Mouse (Mus musculus) cerebellum, adult 11 months (tissue): ENCODE data around the gene Cyb5r1.

Experiments
- DNase-seq: peaks from one replicate; pipeline ENCODE4 v3.0.0; 2022

The Cyb5r1 gene

DNA sequence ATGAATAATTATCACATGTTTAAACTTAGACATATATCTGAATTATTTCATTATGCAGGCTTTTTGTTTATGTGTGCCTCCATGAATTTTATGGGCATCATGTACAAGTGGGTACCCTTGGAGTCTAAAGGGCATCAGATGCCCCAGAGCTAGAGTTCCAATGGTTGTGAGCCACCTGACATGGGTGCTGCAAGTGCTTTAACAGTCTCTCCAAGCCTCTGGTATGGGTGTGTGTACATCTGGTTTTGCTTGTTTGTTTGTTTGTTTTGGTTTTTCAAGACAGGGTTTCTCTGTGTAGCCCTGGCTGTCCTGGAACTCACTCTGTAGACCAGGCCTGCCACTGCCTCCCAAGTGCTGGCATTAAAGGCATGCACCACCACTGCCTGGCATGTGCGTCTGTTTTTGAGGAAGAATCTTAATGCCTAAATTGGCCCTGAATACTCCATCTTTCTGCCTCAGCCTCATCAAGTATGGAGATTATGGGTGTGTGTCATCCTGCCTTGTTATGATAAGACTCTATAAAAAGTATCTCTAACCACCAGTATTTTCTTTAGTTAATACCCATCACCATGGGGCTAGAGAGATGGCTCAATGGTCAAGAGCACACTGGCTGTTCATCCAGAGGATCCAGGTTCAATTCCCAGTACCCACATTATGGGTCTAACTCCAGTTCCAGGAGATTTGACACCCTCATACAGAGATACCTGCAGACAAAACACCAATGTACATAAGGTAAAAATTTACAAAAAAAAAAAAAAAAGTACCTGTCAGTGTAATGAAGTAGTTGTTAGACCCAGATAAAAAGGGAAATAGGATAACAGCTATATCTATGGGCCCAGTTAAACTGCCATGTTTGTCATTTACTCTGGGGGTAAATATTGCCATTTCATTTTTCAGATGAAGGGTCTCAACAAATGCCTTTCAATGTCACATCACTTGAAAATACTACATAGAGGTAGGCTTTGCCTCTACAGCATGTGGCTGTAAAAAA is 55.2 kb downstream of the Cyb5r1 start:
- DNase-seq: no peak
